20 mouse cellular contexts compared by ENCODE assay signal in genomic region chr5:88931176-88931575, GRCm38 (mm10). TPM values are rescaled to one million over a fixed set of nuclear protein-coding genes. Genes with fewer than 3 reads are reported as not detected.
DNase-seq lines count a peak whose midpoint lies in the region; ATAC-seq and TF ChIP-seq lines count a peak whose summit lies in the region.
"Had no signal": no experiment of that assay in that cellular context is flagged by ENCODE, and none has a peak within 500 bp of the region (broad histone marks: within the 10 kb centered on the region; RNA-seq: fewer than 3 reads in every experiment).

No protein-coding gene starts in this region.

- 74% methylated on average over 9 of the region's 9 CpGs for WGBS in heart, embryonic 14.5 days
- WGBS in kidney, adult 2 months, result 52% methylated on average over 9 of the region's 9 CpGs
- 69% methylated on average over 9 of the region's 9 CpGs for WGBS in lung, embryonic 15.5 days

- H3K9ac ChIP-seq in heart, embryonic 14.5 days (ENCODE audit: low read length), result no peak overlapping the region
- H3K9ac ChIP-seq in lung, embryonic 15.5 days, result no peak overlapping the region
- H3K9ac ChIP-seq: embryonic facial prominence, embryonic 15.5 days; hindbrain, embryonic 12.5 days; limb, embryonic 15.5 days; liver, embryonic 15.5 days; stomach, embryonic 15.5 days had no signal

- H3K27me3 ChIP-seq in heart, embryonic 14.5 days (ENCODE audit: control insufficient read depth, insufficient read depth, low read length), result no peaks in the 10 kb centered on the region
- no peaks in the 10 kb centered on the region for H3K27me3 ChIP-seq in kidney, adult 2 months (replicated peaks; ENCODE audit: control insufficient read depth, insufficient read depth, low read length)
- H3K27me3 ChIP-seq in lung, embryonic 15.5 days, result no peaks in the 10 kb centered on the region
- H3K27me3 ChIP-seq: embryonic facial prominence, embryonic 15.5 days; hindbrain, embryonic 12.5 days; limb, embryonic 15.5 days; liver, embryonic 15.5 days; stomach, embryonic 15.5 days had no signal

- TF ChIP-seq CTCF in kidney, adult 2 months (conservative IDR thresholded peaks at IDR 0.05; ENCODE audit: insufficient read depth, insufficient read length, low read depth, low read length), result no peak

- H3K27ac ChIP-seq in heart, embryonic 14.5 days (replicated peaks in 1 of 2; ENCODE audit: control insufficient read depth in 1 of 2, insufficient read depth in 1 of 2, low read depth in 2 of 2, low read length in 2 of 2), result peak overlapping the region; percentile 97
- no peak overlapping the region for H3K27ac ChIP-seq in kidney, adult 2 months (ENCODE audit: insufficient read depth, low read depth, low read length)
- H3K27ac ChIP-seq in lung, embryonic 15.5 days, result peak overlapping the region; percentile 84; the same call in 1 of the 2 replicates
- H3K27ac ChIP-seq: embryonic facial prominence, embryonic 15.5 days; hindbrain, embryonic 12.5 days; liver, embryonic 15.5 days; stomach, embryonic 15.5 days had no signal

- no peak overlapping the region for H3K4me2 ChIP-seq in heart, embryonic 14.5 days (ENCODE audit: low read length)
- H3K4me2 ChIP-seq in lung, embryonic 15.5 days, result no peak overlapping the region
- H3K4me2 ChIP-seq: embryonic facial prominence, embryonic 15.5 days; hindbrain, embryonic 12.5 days; limb, embryonic 15.5 days; liver, embryonic 15.5 days; midbrain, embryonic 11.5 days; stomach, embryonic 15.5 days had no signal

- H3K36me3 ChIP-seq in heart, embryonic 14.5 days (ENCODE audit: control insufficient read depth, insufficient read depth, low read length), result no peaks in the 10 kb centered on the region
- H3K36me3 ChIP-seq in kidney, adult 2 months (ENCODE audit: control insufficient read depth, insufficient read depth, low read length), result no peaks in the 10 kb centered on the region
- no peaks in the 10 kb centered on the region for H3K36me3 ChIP-seq in lung, embryonic 15.5 days
- H3K36me3 ChIP-seq: embryonic facial prominence, embryonic 15.5 days; hindbrain, embryonic 12.5 days; limb, embryonic 15.5 days; liver, embryonic 15.5 days; stomach, embryonic 15.5 days had no signal

- peaks cover 42 to 68% of the 10 kb centered on the region in 2 experiments for H3K4me1 ChIP-seq in heart, embryonic 14.5 days (ENCODE audit: control insufficient read depth in 2 of 2, insufficient read depth in 2 of 2, low read length in 2 of 2)
- peaks cover 25% of the 10 kb centered on the region for H3K4me1 ChIP-seq in kidney, adult 2 months (ENCODE audit: control insufficient read depth, insufficient read depth, low read length)
- H3K4me1 ChIP-seq in lung, embryonic 15.5 days, result peaks cover 56% of the 10 kb centered on the region
- H3K4me1 ChIP-seq: liver, embryonic 15.5 days had no signal

- no peak overlapping the region for H3K4me3 ChIP-seq in heart, embryonic 14.5 days (ENCODE audit: control insufficient read depth in 1 of 2, insufficient read depth in 1 of 2, low read depth in 1 of 2, low read length in 2 of 2)
- no peak overlapping the region for H3K4me3 ChIP-seq in kidney, adult 2 months (ENCODE audit: insufficient read depth, low read depth, low read length)
- H3K4me3 ChIP-seq in lung, embryonic 15.5 days, result no peak overlapping the region
- H3K4me3 ChIP-seq: embryonic facial prominence, embryonic 15.5 days; hindbrain, embryonic 12.5 days; limb, embryonic 15.5 days; liver, embryonic 15.5 days; stomach, embryonic 15.5 days had no signal

- no peak for DNase-seq in heart, adult 9 months (ENCODE audit: low spot score in 2 of 2)
- peak; percentile 78 for DNase-seq in kidney, adult 2 months
- no peak for DNase-seq in kidney, postnatal 10 days
- no peak for DNase-seq in lung, adult 18-20 months
- no peak for DNase-seq in Muller cell, postnatal 12 days (ENCODE audit: inconsistent ontology term)
- DNase-seq: cerebellum, adult 2 months; cerebellum, postnatal 36 days; layer of hippocampus, postnatal 36 days; retina, postnatal 1 day; thymus, adult 18-20 months; thymus, postnatal 4 days had no signal

- TF ChIP-seq POLR2A in kidney, adult 2 months (IDR thresholded peaks at IDR 0.05; ENCODE audit: low read depth, low read length), result no peak

- no peak for ATAC-seq in heart, embryonic 14.5 days (ENCODE audit: insufficient number of reproducible peaks, insufficient read depth, low FRiP score, low read depth)
- ATAC-seq in lung, embryonic 15.5 days (ENCODE audit: borderline replicate concordance, extremely low read depth, low FRiP score, low TSS enrichment), result no peak
- ATAC-seq: forebrain, embryonic 16.5 days had no signal

- no peaks in the 10 kb centered on the region for H3K9me3 ChIP-seq in heart, embryonic 14.5 days (ENCODE audit: control insufficient read depth, low read length)
- no peaks in the 10 kb centered on the region for H3K9me3 ChIP-seq in lung, embryonic 15.5 days
- H3K9me3 ChIP-seq: embryonic facial prominence, embryonic 15.5 days; hindbrain, embryonic 12.5 days; limb, embryonic 15.5 days; liver, embryonic 15.5 days; stomach, embryonic 15.5 days had no signal

RNA-seq across cellular contexts. Expression of gene Slc4a4, which starts 44.6 kb away (rescaled TPM):
- polyA plus RNA-seq in heart, embryonic 14.5 days (2014; fragmentation: Nextera tagmentation; extraction: Ambion mirVana), result 7.0 and 7.3 TPM in 2 replicates
- polyA plus RNA-seq in kidney, adult 2 months (2012; rRNA removed), result 169 and 195 TPM in 2 replicates
- polyA plus RNA-seq in lung, embryonic 15.5 days (2015; fragmentation: Nextera tagmentation; extraction: Ambion mirVana), result 4.8 and 5.4 TPM in 2 replicates

Comparison
In these comparisons a context has a peak if more than half of its experiments do, and no peak if none do; other contexts are left out.
1. RNA of gene Slc4a4, which starts 44.6 kb away (polyA plus RNA-seq): 169 to 195 TPM in kidney, adult 2 months; 7.0 to 7.3 TPM in heart, embryonic 14.5 days and 4.8 to 5.4 TPM in lung, embryonic 15.5 days; every median in the first group is over 10 times any median in the second.